Mouse (Mus musculus) cerebellum, adult 2 months (tissue): ENCODE measurements around the gene Sema3c. TPM values are rescaled to one million over a fixed set of nuclear protein-coding genes. Genes with fewer than 3 reads are reported as not detected.
"Not testable (repeated sequence)": the region's sequence is repeated elsewhere in the genome, so short reads cannot be mapped to it uniquely, and the experiment has no call there.

Experiments
- DNase-seq, 2 experiments: peaks; one replicate each; pipeline ENCODE4 v3.0.0; 2021
- H3K27ac ChIP-seq: fragments of 200-500 bp; 2 replicates; pipeline ENCODE4 v1.5.1; 2012; ENCODE audit warnings: low read length, control low read depth, inconsistent platforms; ENCODE audit not compliant: insufficient read depth
- H3K27me3 ChIP-seq: fragments of 200-500 bp; 2 replicates; pipeline ENCODE4 v1.6.1; 2012; ENCODE audit warnings: inconsistent platforms, mild to moderate bottlenecking, low read length, moderate library complexity; ENCODE audit not compliant: control insufficient read depth, insufficient read depth
- H3K4me1 ChIP-seq: fragments of 200-500 bp; 2 replicates; pipeline ENCODE4 v1.6.1; 2011; ENCODE audit warnings: low read length; ENCODE audit not compliant: control insufficient read depth, insufficient read depth
- H3K4me3 ChIP-seq: fragments of 200-500 bp; replicated peaks from 2 replicates; pipeline ENCODE3; 2011; ENCODE audit warnings: mild to moderate bottlenecking, low read depth, low read length, control low read depth; ENCODE audit not compliant: insufficient read depth
- CTCF ChIP-seq: fragments of 200-500 bp; IDR thresholded peaks from 2 replicates; pipeline ENCODE4 v1.5.1; 2011; ENCODE audit warnings: low read depth, mild to moderate bottlenecking, control low read depth, low read length, moderate library complexity, borderline replicate concordance; ENCODE audit not compliant: insufficient read depth
- POLR2A ChIP-seq: fragments of 200-500 bp; IDR thresholded peaks from 2 replicates; pipeline ENCODE4 v1.6.1; 2011; ENCODE audit warnings: low read length, control low read depth, borderline replicate concordance; ENCODE audit not compliant: insufficient read depth
- WGBS: fragments of 180-500 bp; shearing (Covaris S2); methylation state at CpG from one replicate; pipeline ENCODE4 v1.1.7; 2018; 5-methylcytosine and 5-hydroxymethylcytosine counted together
- polyA plus RNA-seq: library from polyadenylated mRNA; depleted of rRNA; stranded (reverse); fragments of >200 nt; gene quantifications from 2 replicates; pipeline ENCODE4 v1.2.3, GENCODE M21; 2012; rRNA removed

Sema3c gene
- polyA plus RNA-seq: 6.1 and 6.7 TPM in 2 replicates

GRCm38 (mm10) chr5:17573694-17574380 lies at the start of gene Sema3c:
Gene Sema3c, plus strand, starts transcription at chr5:17574281.
- DNase-seq: no peak
- Histone ChIP-seq H3K27ac (no peak within 1 kb of the TSS), H3K4me1 (no peaks in the 10 kb centered on the region), H3K4me3 (peak within 1 kb of the TSS; percentile 42), H3K27me3 (no peaks in the 10 kb centered on the region)
- WGBS: 2% methylated on average over 16 of the region's 16 CpGs
- TF ChIP-seq CTCF (no peak), POLR2A (no peak)

- WGBS: 90% methylated on average over 2 of the region's 2 CpGs
- H3K4me1 ChIP-seq, H3K27ac ChIP-seq, DNase-seq, H3K27me3 ChIP-seq, H3K4me3 ChIP-seq: not testable (repeated sequence)
These were observed 42.9 kb upstream of the Sema3c start for GRCm38 (mm10) chr5:17531165-17531564.

- 76% methylated on average over 4 of the region's 4 CpGs for WGBS
These were observed 30.9 kb upstream of the Sema3c start for GRCm38 (mm10) chr5:17543141-17543540.

GRCm38 (mm10) chr5:17544904-17545449 lies 29.1 kb upstream of the Sema3c start:
- DNase-seq: peak in 1 of 2 experiments; percentile 7
- no peak for TF ChIP-seq CTCF
- TF ChIP-seq POLR2A: no peak
- Histone ChIP-seq H3K27me3 (no peaks in the 10 kb centered on the region), H3K4me1 (no peaks in the 10 kb centered on the region), H3K27ac (no peak overlapping the region), H3K4me3 (no peak overlapping the region)
- 21% methylated on average over 2 of the region's 2 CpGs for WGBS

More at GRCm38 (mm10) chr5:17543141-17543540, 30.9 kb upstream of the Sema3c start:
- Histone ChIP-seq H3K4me3 (no peak overlapping the region), H3K4me1 (no peaks in the 10 kb centered on the region), H3K27ac (no peak overlapping the region), H3K27me3 (no peaks in the 10 kb centered on the region)
- TF ChIP-seq POLR2A: no peak
- no peak for TF ChIP-seq CTCF
- no peak for DNase-seq

- Histone ChIP-seq H3K27me3 (no peaks in the 10 kb centered on the region), H3K27ac (no peak overlapping the region)
- 70% methylated on average over 3 of the region's 3 CpGs for WGBS
These were observed 22.4 kb upstream of the Sema3c start for GRCm38 (mm10) chr5:17551693-17552092.

GRCm38 (mm10) chr5:17556073-17556473 lies 18.0 kb upstream of the Sema3c start:
- 8% methylated on average over 7 of the region's 7 CpGs for WGBS
- Histone ChIP-seq H3K4me1 (no peaks in the 10 kb centered on the region), H3K27ac (no peak overlapping the region), H3K4me3 (no peak overlapping the region), H3K27me3 (no peaks in the 10 kb centered on the region)
- TF ChIP-seq CTCF (no peak), POLR2A (no peak)
- DNase-seq: no peak

More at GRCm38 (mm10) chr5:17551693-17552092, 22.4 kb upstream of the Sema3c start:
- H3K4me1 ChIP-seq: no peaks in the 10 kb centered on the region
- no peak for TF ChIP-seq POLR2A
- TF ChIP-seq CTCF: no peak
- no peak for DNase-seq
- no peak overlapping the region for H3K4me3 ChIP-seq

- TF ChIP-seq CTCF: no peak
- TF ChIP-seq POLR2A: no peak
- no peak for DNase-seq
- WGBS: 93% methylated on average over 3 of the region's 3 CpGs
- Histone ChIP-seq H3K27me3 (no peaks in the 10 kb centered on the region), H3K4me1 (no peaks in the 10 kb centered on the region), H3K4me3 (no peak overlapping the region), H3K27ac (no peak overlapping the region)
These were observed 17.3 kb upstream of the Sema3c start for GRCm38 (mm10) chr5:17556715-17557265.

- Histone ChIP-seq H3K4me3 (no peak overlapping the region), H3K4me1 (no peaks in the 10 kb centered on the region), H3K27ac (no peak overlapping the region), H3K27me3 (no peaks in the 10 kb centered on the region)
- TF ChIP-seq POLR2A (no peak), CTCF (no peak)
- 92% methylated on average over 6 of the region's 6 CpGs for WGBS
- no peak for DNase-seq
These were observed 2.5 kb upstream of the Sema3c start for GRCm38 (mm10) chr5:17571571-17571970.
